In genomic region chr16:13212781-13213180, GRCm38 (mm10) we compare ENCODE assay signal across 27 mouse cellular contexts. TPM values are rescaled to one million over a fixed set of nuclear protein-coding genes. Genes with fewer than 3 reads are reported as not detected.
DNase-seq lines count a peak whose midpoint lies in the region; ATAC-seq lines count a peak whose summit lies in the region.
"Had no signal": no experiment of that assay in that cellular context is flagged by ENCODE, and none has a peak within 500 bp of the region (broad histone marks: within the 10 kb centered on the region; RNA-seq: fewer than 3 reads in every experiment).

No protein-coding gene starts in this region.

- 0 out of 2 replicates have a peak, but pooled peaks have one; percentile 67 for ATAC-seq in intestine, embryonic 14.5 days (replicated peaks; ENCODE audit: low FRiP score, low TSS enrichment, low read depth)
- ATAC-seq in intestine, embryonic 16.5 days: peak; percentile 90
- ATAC-seq in forebrain, embryonic 11.5 days (replicated peaks; ENCODE audit: low FRiP score): no peak
- ATAC-seq: activated CD4-positive, CD25-positive, alpha-beta regulatory T cell, adult 4 months; CD4-positive, CD25-positive, alpha-beta regulatory T cell, adult 4 months; forebrain, embryonic 14.5 days; forebrain, embryonic 16.5 days; Patski had no signal

- H3K4me3 ChIP-seq in intestine, embryonic 14.5 days (ENCODE audit: low read depth, low read length): no peak overlapping the region
- H3K4me3 ChIP-seq in intestine, embryonic 16.5 days (ENCODE audit: low read length): no peak overlapping the region
- no peak overlapping the region for H3K4me3 ChIP-seq in forebrain, embryonic 11.5 days (ENCODE audit: low read depth, low read length)
- H3K4me3 ChIP-seq: embryonic facial prominence, embryonic 13.5 days; embryonic facial prominence, embryonic 15.5 days; erythroblast, embryonic 14.5 days; forebrain, embryonic 10.5 days had no signal

- DNase-seq in intestine, embryonic 14.5 days (ENCODE audit: low spot score): no peak
- DNase-seq in large intestine, adult 2 months (ENCODE audit: low read depth, low spot score): peak; percentile 81
- DNase-seq in urinary bladder, postnatal 10 days (ENCODE audit: low spot score): no peak
- DNase-seq in forebrain, embryonic 11.5 days (ENCODE audit: low spot score): no peak
- no peak for DNase-seq in cerebellum, postnatal 14 days
- DNase-seq: adrenal gland, adult 8-10 months; adrenal gland, postnatal 14 days; adrenal gland, postnatal 36 days; B cell, adult 2 months; cerebellum, adult 11-12 months; cerebellum, adult 2 months; cerebellum, adult 9-10 months; cerebellum, postnatal 10 days; cerebellum, postnatal 36 days; embryo, embryonic 11 days had no signal

- no peaks in the 10 kb centered on the region for H3K9me3 ChIP-seq in intestine, embryonic 14.5 days (ENCODE audit: control insufficient read depth, low read length)
- no peaks in the 10 kb centered on the region for H3K9me3 ChIP-seq in intestine, embryonic 16.5 days (ENCODE audit: control insufficient read depth, low read length)
- H3K9me3 ChIP-seq in forebrain, embryonic 11.5 days (ENCODE audit: control insufficient read depth, low read length): no peaks in the 10 kb centered on the region
- H3K9me3 ChIP-seq: embryonic facial prominence, embryonic 13.5 days; embryonic facial prominence, embryonic 15.5 days; forebrain, embryonic 10.5 days; G1E had no signal

- H3K9ac ChIP-seq in intestine, embryonic 14.5 days (ENCODE audit: low read length): no peak overlapping the region
- no peak overlapping the region for H3K9ac ChIP-seq in intestine, embryonic 16.5 days (ENCODE audit: low read depth, low read length)
- no peak overlapping the region for H3K9ac ChIP-seq in forebrain, embryonic 11.5 days (ENCODE audit: low read length)
- H3K9ac ChIP-seq: embryonic facial prominence, embryonic 13.5 days; embryonic facial prominence, embryonic 15.5 days had no signal

- no peaks in the 10 kb centered on the region for H3K36me3 ChIP-seq in intestine, embryonic 14.5 days (ENCODE audit: control insufficient read depth, insufficient read depth, low read length)
- H3K36me3 ChIP-seq in intestine, embryonic 16.5 days (ENCODE audit: control insufficient read depth, insufficient read depth, low read length): no peaks in the 10 kb centered on the region
- H3K36me3 ChIP-seq in forebrain, embryonic 11.5 days (ENCODE audit: control insufficient read depth, insufficient read depth, low read length): no peaks in the 10 kb centered on the region
- H3K36me3 ChIP-seq: embryonic facial prominence, embryonic 13.5 days; embryonic facial prominence, embryonic 15.5 days; forebrain, embryonic 10.5 days; G1E had no signal

- H3K27ac ChIP-seq in intestine, embryonic 14.5 days (ENCODE audit: low read depth): peak overlapping the region; percentile 64
- H3K27ac ChIP-seq in intestine, embryonic 16.5 days (ENCODE audit: low read length): peak overlapping the region; percentile 54
- H3K27ac ChIP-seq in forebrain, embryonic 11.5 days (ENCODE audit: low read depth, low read length): no peak overlapping the region
- H3K27ac ChIP-seq: embryonic facial prominence, embryonic 13.5 days; embryonic facial prominence, embryonic 15.5 days; forebrain, embryonic 10.5 days had no signal

- H3K4me1 ChIP-seq in intestine, embryonic 14.5 days (replicated peaks; ENCODE audit: control insufficient read depth, insufficient read depth, low read length): no peaks in the 10 kb centered on the region
- H3K4me1 ChIP-seq in intestine, embryonic 16.5 days (ENCODE audit: control insufficient read depth, insufficient read depth, low read length): peaks cover 6% of the 10 kb centered on the region
- H3K4me1 ChIP-seq in forebrain, embryonic 11.5 days (replicated peaks; ENCODE audit: control insufficient read depth, insufficient read depth, low read length): no peaks in the 10 kb centered on the region
- H3K4me1 ChIP-seq: embryonic facial prominence, embryonic 13.5 days; embryonic facial prominence, embryonic 15.5 days had no signal

- 55% methylated on average over 4 of the region's 4 CpGs for whole genome bisulfite sequencing in intestine, embryonic 14.5 days
- WGBS in intestine, embryonic 16.5 days: 53% methylated on average over 4 of the region's 4 CpGs
- 28% methylated on average over 4 of the region's 4 CpGs for WGBS in large intestine, adult 2 months
- WGBS in forebrain, embryonic 11.5 days: 87% methylated on average over 4 of the region's 4 CpGs

- H3K4me2 ChIP-seq in intestine, embryonic 14.5 days (ENCODE audit: low read length): no peak overlapping the region
- no peak overlapping the region for H3K4me2 ChIP-seq in intestine, embryonic 16.5 days (ENCODE audit: low read depth, low read length)
- H3K4me2 ChIP-seq in forebrain, embryonic 11.5 days (ENCODE audit: low read depth, low read length, severe bottlenecking): no peak overlapping the region
- H3K4me2 ChIP-seq: embryonic facial prominence, embryonic 13.5 days; embryonic facial prominence, embryonic 15.5 days had no signal

- no peaks in the 10 kb centered on the region for H3K27me3 ChIP-seq in intestine, embryonic 14.5 days (replicated peaks; ENCODE audit: control insufficient read depth, insufficient read depth, low read length)
- no peaks in the 10 kb centered on the region for H3K27me3 ChIP-seq in intestine, embryonic 16.5 days (replicated peaks; ENCODE audit: control insufficient read depth, insufficient read depth, low read length)
- no peaks in the 10 kb centered on the region for H3K27me3 ChIP-seq in forebrain, embryonic 11.5 days (ENCODE audit: control insufficient read depth, insufficient read depth, low read length)
- H3K27me3 ChIP-seq: CH12.LX; embryonic facial prominence, embryonic 13.5 days; embryonic facial prominence, embryonic 15.5 days; Patski had no signal

RNA-seq across cellular contexts. Expression of gene Mrtfb, which starts 43.5 kb away (rescaled TPM):
- polyA plus RNA-seq in intestine, embryonic 14.5 days (2014; fragmentation: Nextera tagmentation; extraction: Ambion mirVana): 33.0 and 34.2 TPM in 2 replicates
- polyA plus RNA-seq in intestine, embryonic 16.5 days (2015; fragmentation: Nextera tagmentation; extraction: Ambion mirVana): 15.2 and 17.1 TPM in 2 replicates
- polyA plus RNA-seq in large intestine, adult 2 months (2012; rRNA removed): 6.8 and 10.2 TPM in 2 replicates
- polyA plus RNA-seq in forebrain, embryonic 11.5 days (2014; fragmentation: Nextera tagmentation; extraction: Ambion mirVana): 21.9 and 22.4 TPM in 2 replicates
